Mouse (Mus musculus) gastrocnemius, adult 8-10 months (tissue): ENCODE measurements around the gene Wbp1. TPM values are rescaled to one million over a fixed set of nuclear protein-coding genes. Genes with fewer than 3 reads are reported as not detected.

Experiments used
- DNase-seq, 2 experiments: peaks; one replicate each; pipeline ENCODE4 v3.0.0; 2022; ENCODE audit warnings: low spot score in 2 of 2
- total RNA-seq, 4 experiments: library from RNA; stranded (reverse); gene quantifications; 2 replicates each; pipeline ENCODE4 v1.2.4; 2022

Wbp1 gene
- total RNA-seq, 4 experiments from 2014 or later: 39.1 to 50.7 (median 45.1) TPM

- no peak for DNase-seq
Measured at GRCm38 (mm10) chr6:83117165-83117438, 4.3 kb downstream of the Wbp1 start.

- no peak for DNase-seq
Measured at GRCm38 (mm10) chr6:83116373-83117164, 4.8 kb downstream of the Wbp1 start.

- no peak for DNase-seq
Measured at GRCm38 (mm10) chr6:83115682-83116372, 5.5 kb downstream of the Wbp1 start.

- peak; percentile 87 for DNase-seq
Measured at GRCm38 (mm10) chr6:83115011-83115671, 6.2 kb downstream of the Wbp1 start, which contains the start of gene Mogs. Gene Mogs (plus strand): TSS chr6:83115496.

GRCm38 (mm10) chr6:83111510-83112136, 9.7 kb downstream of the Wbp1 start:
- no peak for DNase-seq

- peak; percentile 65 to 75 for DNase-seq
Measured at GRCm38 (mm10) chr6:83108762-83109668, 12.3 kb downstream of the Wbp1 start, which contains the start of gene Mrpl53. Gene Mrpl53 (plus strand): TSS chr6:83109040.

- DNase-seq: peak in 1 of 2 experiments; percentile 69
Measured at GRCm38 (mm10) chr6:83107566-83108400, 13.6 kb downstream of the Wbp1 start.

GRCm38 (mm10) chr6:83104158-83104557, 17.2 kb downstream of the Wbp1 start:
- DNase-seq: no peak

GRCm38 (mm10) chr6:83103130-83103650, 18.2 kb downstream of the Wbp1 start:
- no peak for DNase-seq

GRCm38 (mm10) chr6:83101688-83102556, 19.4 kb downstream of the Wbp1 start:
- DNase-seq: peak in 1 of 2 experiments; percentile 36

- peak; percentile 84 to 87 for DNase-seq
Measured at GRCm38 (mm10) chr6:83101316-83101687, 20.1 kb downstream of the Wbp1 start, which contains the start of the genes Ccdc142 and Gm42688. Gene Ccdc142 (plus strand): TSS chr6:83101601. Gene Gm42688 (plus strand): TSS chr6:83101617.

- no peak for DNase-seq
Measured at GRCm38 (mm10) chr6:83098411-83098810, 22.9 kb downstream of the Wbp1 start.

GRCm38 (mm10) chr6:83095968-83096367, 25.4 kb downstream of the Wbp1 start:
- no peak for DNase-seq

GRCm38 (mm10) chr6:83092416-83093127, 28.8 kb downstream of the Wbp1 start:
- DNase-seq: no peak

GRCm38 (mm10) chr6:83087926-83088260, 33.5 kb downstream of the Wbp1 start:
- DNase-seq: no peak

- peak in 1 of 2 experiments; percentile 51 for DNase-seq
Measured at GRCm38 (mm10) chr6:83087205-83087925, 34.0 kb downstream of the Wbp1 start.
